Mouse (Mus musculus) skeletal muscle tissue, adult 2 months (tissue): Measurements from ENCODE around the gene Grb7.

Source experiments
- DNase-seq: peaks from one replicate; pipeline ENCODE4 v3.0.0-alpha.2; 2012; ENCODE audit warnings: low read depth, low spot score

Grb7 gene

DNA sequence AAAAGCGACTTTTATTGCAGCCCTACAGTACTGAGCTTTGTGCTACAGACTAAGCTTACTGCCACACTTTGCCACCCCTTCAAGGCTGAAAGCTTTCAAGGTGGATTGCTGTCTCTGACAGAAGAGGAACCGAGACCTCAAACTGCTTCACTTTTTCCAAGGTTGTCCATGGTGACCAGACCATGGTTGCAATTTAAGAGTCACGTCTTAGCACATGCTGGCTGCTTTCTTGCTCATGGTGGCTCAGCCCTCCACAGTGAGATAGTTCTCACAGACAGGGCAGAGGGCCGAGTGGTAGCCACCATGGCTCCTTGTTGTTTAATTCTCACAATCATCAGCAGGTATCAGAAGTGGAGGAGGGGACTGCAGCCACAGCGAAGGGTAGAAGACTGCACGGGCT lies 24.6 kb downstream of the Grb7 start:
- no peak for DNase-seq

DNA sequence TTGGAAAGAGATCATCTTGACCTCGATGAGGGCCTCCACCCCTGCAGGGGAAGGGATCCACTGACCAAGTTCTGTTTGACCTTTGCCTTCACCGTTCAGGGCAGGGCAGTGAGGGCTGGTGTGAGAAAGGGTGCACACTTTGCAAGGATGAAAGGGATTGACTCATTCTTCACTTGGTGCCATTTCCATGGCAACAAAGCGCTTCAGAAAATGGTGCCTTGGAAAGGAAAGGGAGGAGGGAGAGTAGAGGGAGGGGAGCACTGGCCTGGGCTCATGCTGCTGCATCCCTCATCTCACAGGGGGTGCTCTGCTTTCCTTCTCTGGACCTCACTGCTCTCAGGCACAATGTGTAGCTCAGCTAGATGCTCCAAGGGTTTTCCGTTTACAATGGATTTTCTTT lies 26.5 kb downstream of the Grb7 start:
- DNase-seq: no peak

- DNase-seq: no peak
These were observed 27.8 kb downstream of the Grb7 start for GRCm38 (mm10) chr11:98473916-98474479.

DNA sequence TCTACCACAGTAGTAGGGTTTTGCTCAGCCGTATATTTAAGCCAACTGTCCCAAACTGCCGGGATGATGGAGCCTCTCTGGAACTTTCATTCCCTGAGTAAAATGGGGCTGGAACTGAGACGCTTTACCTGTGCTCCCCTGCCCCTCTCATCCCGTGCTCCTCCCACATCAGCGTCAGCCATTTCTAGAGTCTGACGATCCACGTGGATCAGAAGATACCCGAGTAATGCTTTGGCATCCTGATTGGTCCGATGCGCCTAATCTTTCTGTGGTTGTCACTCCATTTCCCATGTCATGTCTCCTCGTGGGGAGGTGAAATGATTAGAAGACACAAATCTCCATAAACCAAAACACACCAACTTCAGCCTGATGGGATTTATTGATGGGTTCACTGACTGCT lies 28.8 kb downstream of the Grb7 start:
- no peak for DNase-seq

- no peak for DNase-seq
These were observed 29.6 kb downstream of the Grb7 start for GRCm38 (mm10) chr11:98475630-98476433.

GRCm38 (mm10) chr11:98476434-98476807 lies 30.2 kb downstream of the Grb7 start:
- no peak for DNase-seq

DNA sequence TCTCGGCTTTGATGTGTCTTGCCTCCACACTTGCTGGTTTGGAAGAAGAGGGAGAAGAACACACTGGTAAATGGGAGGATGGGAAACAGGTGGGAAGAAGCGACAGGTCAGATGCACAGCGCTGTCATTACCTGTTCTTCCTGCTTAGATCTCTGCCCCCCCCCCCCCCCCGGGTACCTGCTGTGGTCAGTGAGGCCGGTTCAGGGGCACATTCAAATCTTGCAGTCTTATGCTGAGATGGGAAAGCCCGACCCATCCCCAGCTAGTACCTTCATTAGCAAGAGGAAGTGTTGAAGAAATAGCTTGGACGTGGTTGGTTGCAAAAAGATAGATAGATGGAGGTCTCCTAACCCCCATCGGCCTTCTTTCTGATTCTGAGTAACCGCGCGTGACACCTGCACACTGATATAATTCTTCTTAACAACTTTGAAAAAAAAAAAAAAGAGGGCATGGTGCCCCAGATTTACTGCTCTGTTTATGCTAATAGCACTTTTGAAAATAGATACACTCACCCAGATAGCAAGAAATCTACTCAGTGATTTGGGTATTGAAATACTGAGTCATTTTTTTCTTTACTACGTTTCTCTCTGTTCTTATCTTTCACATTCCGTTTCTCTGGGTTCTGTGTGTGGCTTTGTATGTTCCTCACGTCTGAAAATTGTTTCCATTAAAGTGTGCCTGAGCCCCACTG lies 31.0 kb downstream of the Grb7 start:
- DNase-seq: no peak

DNA sequence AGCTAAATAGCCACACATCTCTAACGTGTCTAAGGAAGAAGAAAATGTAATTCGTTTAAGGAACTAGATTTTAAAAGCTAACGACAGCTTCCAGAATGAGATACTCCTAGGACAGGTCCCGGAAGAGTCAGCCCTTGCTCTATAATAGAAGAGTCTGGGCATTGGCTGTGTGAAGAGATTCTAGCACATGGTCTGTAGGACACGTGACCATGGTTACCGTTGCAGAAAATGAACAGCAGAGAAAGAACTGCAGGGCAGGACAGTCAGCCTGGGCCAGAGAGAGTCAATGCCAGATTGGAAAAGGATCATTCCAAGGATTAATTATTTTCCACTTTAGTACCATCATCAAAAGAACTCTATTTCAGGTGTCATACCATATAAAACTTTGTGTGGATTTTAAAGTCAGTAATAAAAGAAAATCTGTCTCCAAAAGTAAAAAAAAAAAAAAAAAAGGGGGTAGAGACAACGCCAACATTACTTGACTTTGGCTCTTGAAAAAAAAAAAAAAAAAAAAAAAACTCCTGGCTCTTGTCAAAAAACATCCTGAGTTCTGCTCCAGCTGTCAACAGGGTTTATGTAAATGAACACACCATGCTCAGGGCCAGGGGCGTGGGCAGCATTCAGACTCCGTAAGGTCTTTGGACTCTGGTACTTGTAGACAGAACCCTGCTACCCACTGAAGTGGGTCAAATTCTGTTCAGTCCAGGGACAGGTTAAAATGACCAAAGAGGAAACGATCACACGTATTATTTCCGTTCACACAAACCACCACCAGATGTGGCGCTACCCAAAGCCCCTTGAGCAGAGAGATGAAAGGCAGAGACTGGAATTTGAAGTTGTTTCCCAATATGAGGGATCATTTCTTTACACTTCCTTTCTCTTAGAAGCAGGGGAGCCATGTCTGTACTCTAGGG lies 33.1 kb downstream of the Grb7 start:
- DNase-seq: no peak

DNA sequence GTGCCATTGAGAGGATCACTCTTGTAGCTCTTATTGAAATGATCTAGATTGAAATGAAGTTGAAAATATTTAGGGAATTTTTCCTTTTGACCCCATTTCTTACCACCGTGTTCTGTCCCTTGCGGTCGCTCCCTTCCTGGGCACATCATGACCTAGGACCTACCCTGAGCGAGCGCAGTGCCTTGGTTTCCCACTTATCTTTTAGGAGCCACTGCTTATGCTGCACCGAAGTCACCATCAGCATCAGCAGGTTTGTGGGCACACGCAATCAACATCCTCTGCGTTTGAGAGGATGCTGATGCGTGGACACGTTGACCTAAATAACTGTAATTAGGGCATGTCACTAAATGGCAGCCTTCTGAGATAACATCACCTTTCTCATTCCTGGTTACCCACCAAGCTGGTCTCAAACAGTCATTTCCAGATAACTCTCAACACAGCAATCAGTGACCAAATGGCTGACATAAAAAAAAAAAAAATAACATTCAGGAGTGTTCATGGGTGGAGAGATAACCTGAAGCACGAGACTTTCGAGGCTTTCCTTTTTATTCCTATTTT lies 33.8 kb downstream of the Grb7 start:
- no peak for DNase-seq

DNA sequence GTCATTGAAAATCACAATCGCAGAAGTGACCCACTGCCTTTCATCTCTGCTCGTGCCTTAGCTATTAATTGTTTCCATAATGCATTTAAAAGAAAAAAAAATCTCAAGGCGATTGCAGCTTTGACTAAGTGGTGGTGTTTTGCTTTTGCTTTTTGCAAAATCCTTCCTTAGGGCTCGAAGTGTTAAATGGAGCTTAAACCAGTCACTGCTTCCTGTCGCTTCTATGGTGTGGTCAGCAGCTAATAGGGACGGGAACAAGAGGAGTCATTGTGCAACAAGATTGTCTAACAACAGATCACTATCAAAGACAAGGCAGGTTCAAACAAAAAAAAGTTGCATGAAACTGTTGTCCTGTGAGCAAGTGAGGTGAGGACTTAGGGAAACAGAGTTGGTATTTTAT lies 35.0 kb downstream of the Grb7 start:
- DNase-seq: no peak

DNA sequence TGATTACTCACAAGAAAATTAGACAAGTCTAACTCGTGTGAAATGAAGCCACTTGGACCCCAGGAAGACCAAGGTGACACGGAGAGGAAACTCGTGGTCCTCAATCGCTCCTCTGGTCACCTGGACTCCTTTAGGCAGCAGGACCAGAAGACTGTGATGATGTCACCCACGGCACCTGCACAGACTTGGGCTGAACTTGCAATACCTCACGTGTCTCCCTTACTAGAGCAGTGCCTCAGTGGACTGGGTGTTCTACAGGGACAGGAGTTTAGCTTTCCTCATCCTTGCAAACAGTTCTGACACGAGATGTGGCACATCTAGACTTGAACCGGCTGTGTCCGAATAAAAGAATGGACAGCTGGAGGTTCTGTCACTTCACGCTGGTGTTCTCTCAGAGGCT lies 35.9 kb downstream of the Grb7 start:
- no peak for DNase-seq

GRCm38 (mm10) chr11:98485749-98486148 lies 39.6 kb downstream of the Grb7 start:
- DNase-seq: no peak

DNA sequence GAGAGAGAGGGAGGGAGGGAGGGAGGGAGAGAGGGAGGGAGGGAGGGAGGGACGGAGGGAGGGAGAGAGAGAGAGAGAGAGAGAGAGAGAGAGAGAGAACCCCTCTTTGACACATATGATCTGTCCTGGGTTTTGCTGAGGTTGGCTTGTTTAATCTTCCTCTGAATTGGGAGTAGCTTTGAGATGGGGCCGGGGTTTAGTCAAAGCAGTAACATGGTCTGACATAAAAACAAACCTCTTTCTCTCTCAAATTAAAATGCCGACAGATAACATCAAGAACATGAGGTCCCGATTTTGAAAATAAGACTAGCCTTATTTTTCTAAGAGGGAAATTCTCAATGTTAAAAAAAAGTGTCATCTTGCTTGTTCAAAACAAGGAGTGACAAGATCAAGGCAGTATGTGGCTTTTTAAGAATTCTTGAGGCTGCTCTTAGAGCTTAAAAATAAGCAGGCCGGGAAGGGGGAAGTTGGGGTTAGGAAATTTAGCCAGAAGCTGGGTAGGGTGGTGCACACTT lies 41.4 kb downstream of the Grb7 start:
- DNase-seq: no peak

DNA sequence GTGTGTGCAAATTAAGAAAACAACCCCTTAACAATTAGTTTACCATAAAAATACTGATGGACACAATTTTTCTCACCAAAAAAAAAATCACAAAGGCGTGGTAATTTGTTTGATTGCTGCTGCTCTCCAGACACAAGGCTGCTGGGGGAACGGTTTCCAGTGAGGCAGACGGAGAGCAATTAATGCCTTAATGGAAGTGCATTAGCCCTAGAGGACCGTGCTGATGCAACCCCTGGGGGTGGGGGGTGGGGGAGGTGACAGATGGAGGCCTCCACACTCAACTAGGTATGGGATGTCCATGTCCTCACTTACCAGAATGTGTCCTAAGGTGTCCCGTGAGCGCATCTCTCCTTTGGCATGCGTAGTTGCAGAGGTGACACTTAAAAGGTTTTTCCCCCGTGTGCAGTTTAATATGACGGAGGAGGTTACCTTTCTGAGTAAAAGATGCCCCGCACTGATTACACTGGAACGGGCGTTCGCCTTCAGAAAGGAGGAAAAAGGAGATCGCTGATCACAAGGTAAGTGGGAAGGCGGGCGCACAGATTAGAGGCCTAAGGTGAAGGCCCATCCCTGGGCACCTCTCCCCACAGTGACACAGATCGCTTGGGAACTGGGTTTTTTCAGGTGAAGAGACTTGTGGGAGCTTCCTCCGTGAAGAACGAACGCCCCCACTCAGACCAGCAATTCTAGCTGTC lies 42.5 kb downstream of the Grb7 start:
- DNase-seq: no peak

GRCm38 (mm10) chr11:98491571-98491970 lies 45.4 kb downstream of the Grb7 start:
- no peak for DNase-seq

DNA sequence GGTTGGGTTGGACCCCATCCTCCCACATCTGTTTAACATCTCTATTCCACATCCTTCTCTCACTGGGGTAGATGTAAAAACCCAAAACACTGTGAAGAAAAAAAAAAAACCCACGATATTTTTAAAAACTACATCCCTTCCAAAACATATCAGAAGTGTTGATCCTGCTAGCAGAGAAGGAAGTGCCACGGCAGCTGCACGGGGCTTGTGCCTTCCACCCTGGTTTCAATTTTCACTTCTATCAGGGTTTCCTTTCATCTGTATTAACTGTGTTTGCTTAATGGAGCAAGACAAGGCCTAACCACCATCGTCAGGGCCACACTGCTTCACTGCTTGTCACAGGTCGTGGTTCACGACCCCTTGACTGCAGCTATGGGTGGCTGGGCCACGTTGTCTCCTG lies 46.8 kb downstream of the Grb7 start:
- peak; percentile 7 for DNase-seq

DNA sequence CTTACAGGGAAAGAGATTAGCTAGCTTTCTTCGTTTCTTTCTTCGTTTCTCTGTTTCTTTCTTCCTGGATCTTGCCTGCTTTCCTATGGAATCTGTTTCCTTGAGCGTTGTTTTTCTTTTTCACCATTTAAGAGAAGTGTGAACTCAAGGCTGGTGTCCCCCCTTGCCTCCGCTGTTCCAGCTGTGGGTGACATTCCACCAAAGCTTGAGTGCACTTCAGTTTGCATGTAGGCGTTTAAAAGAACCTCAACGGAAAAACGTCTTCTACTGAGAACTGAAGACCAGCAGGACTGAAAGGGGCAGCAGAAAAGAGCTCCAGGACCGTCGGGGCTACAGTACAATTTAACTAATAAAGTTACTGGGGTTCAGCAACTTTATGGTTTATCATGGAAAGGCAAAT lies 47.2 kb downstream of the Grb7 start:
- no peak for DNase-seq

GRCm38 (mm10) chr11:98495176-98495719 lies 49.1 kb downstream of the Grb7 start:
- no peak for DNase-seq

GRCm38 (mm10) chr11:98497388-98498288 lies 51.4 kb downstream of the Grb7 start:
- DNase-seq: peak; percentile 14
